Mouse (Mus musculus) C2C12 (cell line): ENCODE results near the gene F830045P16Rik.

Experiments
- CEBPB ChIP-seq: IDR thresholded peaks from one replicate; pipeline ENCODE4 v1.6.1; 2011; ENCODE audit warnings: low read depth, mild to moderate bottlenecking, control low read depth, moderate library complexity
- CTCF ChIP-seq: IDR thresholded peaks from one replicate; pipeline ENCODE4 v1.5.1; 2011; ENCODE audit not compliant: control insufficient read depth, insufficient read depth, insufficient read length
- FOSL1 ChIP-seq: IDR thresholded peaks from one replicate; pipeline ENCODE4 v1.8.0; 2011; ENCODE audit warnings: mild to moderate bottlenecking, low read length; ENCODE audit not compliant: poor library complexity, insufficient read depth, severe bottlenecking
- MAX ChIP-seq: IDR thresholded peaks from one replicate; pipeline ENCODE4 v1.6.1; 2011; ENCODE audit warnings: mild to moderate bottlenecking, control low read depth
- MYOD1 ChIP-seq: IDR thresholded peaks from one replicate; pipeline ENCODE4 v1.6.1; 2011; ENCODE audit warnings: low read depth; ENCODE audit not compliant: control insufficient read depth, insufficient read length
- MYOG ChIP-seq: IDR thresholded peaks from one replicate; pipeline ENCODE4 v1.6.1; 2011; ENCODE audit not compliant: control insufficient read depth, insufficient read length; ENCODE audit errors: extremely low read depth
- USF1 ChIP-seq: IDR thresholded peaks from one replicate; pipeline ENCODE4 v1.6.1; 2011; ENCODE audit warnings: low read depth, mild to moderate bottlenecking, control low read depth, moderate library complexity

GRCm38 (mm10) chr2:129513546-129514400 lies 22.6 kb downstream of the F830045P16Rik start:
- TF ChIP-seq USF1 (no peak), MYOG (no peak), CTCF (no peak), CEBPB (no peak), MYOD1 (no peak), MAX (no peak), FOSL1 (no peak)
